Comparison of ENCODE assay signal across 10 mouse cellular contexts in the genomic region with DNA sequence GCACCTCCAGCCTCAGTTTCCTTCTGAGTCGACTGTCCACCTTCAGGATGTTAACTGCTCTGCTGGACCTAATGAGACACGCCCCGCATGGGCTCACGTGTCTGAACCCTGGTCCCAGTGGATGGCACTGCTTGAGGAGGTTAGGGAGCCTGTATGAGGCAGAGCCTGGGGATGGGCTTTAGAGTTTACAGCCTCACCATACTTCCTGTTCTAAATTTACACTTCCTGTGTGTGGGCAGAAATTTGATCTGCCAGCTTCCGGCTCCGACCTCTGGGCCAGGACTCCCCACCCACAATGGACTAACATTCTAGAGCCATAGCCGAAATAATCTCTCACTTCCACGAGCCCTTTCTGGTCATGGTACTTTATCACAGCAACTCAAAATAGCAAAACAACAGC. TPM values are rescaled to one million over a fixed set of nuclear protein-coding genes. Genes with fewer than 3 reads are reported as not detected.
DNase-seq lines count a peak whose midpoint lies in the region; ATAC-seq and TF ChIP-seq lines count a peak whose summit lies in the region.
"Had no signal": no experiment of that assay in that cellular context is flagged by ENCODE, and none has a peak within 500 bp of the region (broad histone marks: within the 10 kb centered on the region; RNA-seq: fewer than 3 reads in every experiment).

No protein-coding gene starts in this region.

- H3K9me3 ChIP-seq in lung, embryonic 14.5 days (ENCODE audit: low read depth, low read length) = no peaks in the 10 kb centered on the region
- H3K9me3 ChIP-seq in lung, postnatal 0 days (ENCODE audit: low read length) = no peaks in the 10 kb centered on the region
- H3K9me3 ChIP-seq in midbrain, embryonic 10.5 days (replicated peaks) = no peaks in the 10 kb centered on the region

- no peaks in the 10 kb centered on the region for H3K4me1 ChIP-seq in lung, embryonic 14.5 days (ENCODE audit: insufficient read depth)
- H3K4me1 ChIP-seq in lung, postnatal 0 days (ENCODE audit: insufficient read depth, low read depth, low read length) = no peaks in the 10 kb centered on the region
- H3K4me1 ChIP-seq in midbrain, embryonic 10.5 days = no peaks in the 10 kb centered on the region

- no peaks in the 10 kb centered on the region for H3K36me3 ChIP-seq in lung, embryonic 14.5 days (ENCODE audit: insufficient read depth)
- no peaks in the 10 kb centered on the region for H3K36me3 ChIP-seq in lung, postnatal 0 days (ENCODE audit: insufficient read depth, low read length)
- no peaks in the 10 kb centered on the region for H3K36me3 ChIP-seq in midbrain, embryonic 10.5 days

- TF ChIP-seq CTCF in lung, embryonic 14.5 days (IDR thresholded peaks at IDR 0.05; ENCODE audit: low read depth) = no peak
- TF ChIP-seq CTCF in lung, postnatal 0 days (IDR thresholded peaks at IDR 0.05) = no peak

- no peaks in the 10 kb centered on the region for H3K27me3 ChIP-seq in lung, embryonic 14.5 days (ENCODE audit: insufficient read depth, low read length)
- H3K27me3 ChIP-seq in lung, postnatal 0 days (replicated peaks; ENCODE audit: insufficient read depth, low read length) = no peaks in the 10 kb centered on the region
- no peaks in the 10 kb centered on the region for H3K27me3 ChIP-seq in midbrain, embryonic 10.5 days (ENCODE audit: low read depth, poor library complexity, severe bottlenecking)

- TF ChIP-seq EP300 in lung, postnatal 0 days (IDR thresholded peaks at IDR 0.05) = no peak

- 58% methylated on average over 8 of the region's 8 CpGs for WGBS in lung, embryonic 14.5 days
- WGBS in lung, postnatal 0 days = 55% methylated on average over 8 of the region's 8 CpGs
- 85% methylated on average over 8 of the region's 8 CpGs for WGBS in midbrain, embryonic 10.5 days

- no peak overlapping the region for H3K4me3 ChIP-seq in lung, embryonic 14.5 days (ENCODE audit: low read depth, low read length)
- no peak overlapping the region for H3K4me3 ChIP-seq in lung, postnatal 0 days (ENCODE audit: low read depth, low read length)
- H3K4me3 ChIP-seq in midbrain, embryonic 10.5 days = no peak overlapping the region

- no peak overlapping the region for H3K4me2 ChIP-seq in lung, embryonic 14.5 days
- no peak overlapping the region for H3K4me2 ChIP-seq in lung, postnatal 0 days (replicated peaks; ENCODE audit: low read depth, low read length)

- no peak overlapping the region for H3K9ac ChIP-seq in lung, embryonic 14.5 days
- no peak overlapping the region for H3K9ac ChIP-seq in lung, postnatal 0 days (replicated peaks; ENCODE audit: low read depth)

- no peak for ATAC-seq in lung, embryonic 14.5 days (ENCODE audit: insufficient read depth)
- no peak for ATAC-seq in lung, postnatal 0 days
- ATAC-seq in inflammation-experienced regulatory T-cells, adult 6 months = peak; percentile 77

- H3K27ac ChIP-seq in lung, embryonic 14.5 days (ENCODE audit: low read depth) = no peak overlapping the region
- H3K27ac ChIP-seq in lung, postnatal 0 days (ENCODE audit: low read length) = no peak overlapping the region
- H3K27ac ChIP-seq in midbrain, embryonic 10.5 days (replicated peaks) = no peak overlapping the region

- peak; percentile 21 for DNase-seq in lung, embryonic 14.5 days
- no peak for DNase-seq in lung, postnatal 0 days (ENCODE audit: low spot score)
- peak; percentile 36 for DNase-seq in T-cell, adult 2 months (ENCODE audit: low spot score)
- DNase-seq in thymus, postnatal 14 days = peak; percentile 31
- no peak for DNase-seq in right cerebral cortex, postnatal 4 days
- DNase-seq in midbrain, embryonic 10.5 days (ENCODE audit: low spot score) = no peak
- DNase-seq: cerebellum, postnatal 10 days; gastrocnemius, postnatal 10 days had no signal

RNA-seq across cellular contexts. Expression of a gene that starts 35.2 kb away (rescaled TPM):
- polyA plus RNA-seq in lung, embryonic 14.5 days (2014; fragmentation: Nextera tagmentation; extraction: Ambion mirVana) = 58.2 and 58.5 TPM in 2 replicates
- 60.8 and 64.0 TPM in 2 replicates for polyA plus RNA-seq in lung, postnatal 0 days (2015; fragmentation: Nextera tagmentation; extraction: Ambion mirVana)
- polyA plus RNA-seq in inflammation-experienced regulatory T-cells, adult 6 months (2017; shearing (Covaris generic)) = 10 to 100 TPM; 39.9 to 47.8 (median 42.4) TPM
- polyA plus RNA-seq in midbrain, embryonic 10.5 days (2016; fragmentation: Nextera tagmentation; extraction: Ambion mirVana) = 32.2 and 33.0 TPM in 2 replicates

RNA-seq across cellular contexts. Expression of a gene that starts 46.2 kb away (rescaled TPM):
- polyA plus RNA-seq in lung, embryonic 14.5 days (2014; fragmentation: Nextera tagmentation; extraction: Ambion mirVana) = 0.05 and 0.07 TPM in 2 replicates
- polyA plus RNA-seq in lung, postnatal 0 days (2015; fragmentation: Nextera tagmentation; extraction: Ambion mirVana) = 0.04 and 0.05 TPM in 2 replicates
- polyA plus RNA-seq in inflammation-experienced regulatory T-cells, adult 6 months (2017; shearing (Covaris generic)) = not detected
- polyA plus RNA-seq in midbrain, embryonic 10.5 days (2016; fragmentation: Nextera tagmentation; extraction: Ambion mirVana) = not detected in 2 replicates
- polyA plus RNA-seq: midbrain, postnatal 0 days had no signal

Comparison
In these comparisons a context has a peak if more than half of its experiments do, and no peak if none do; other contexts are left out.
1. DNase-seq: peak in lung, embryonic 14.5 days (single experiment), T-cell, adult 2 months (single experiment) and thymus, postnatal 14 days (single experiment); none in lung, postnatal 0 days (single experiment), right cerebral cortex, postnatal 4 days (single experiment) and midbrain, embryonic 10.5 days (single experiment).